Mouse (Mus musculus) G1E (cell line): Measurements from ENCODE around the gene Vwa5b2. TPM values are rescaled to one million over a fixed set of nuclear protein-coding genes. Genes with fewer than 3 reads are reported as not detected.
A peak's percentile ranks its signal among the peaks of the same experiment; 100 is the strongest.

ENCODE experiments used
- ATAC-seq: 2 replicates; pipeline ENCODE4 v1.8.0; 2016; ENCODE audit warnings: mild to moderate bottlenecking; ENCODE audit not compliant: insufficient number of reproducible peaks, poor library complexity, low FRiP score, severe bottlenecking; ENCODE audit errors: extremely low read depth
- DNase-seq: peaks from one replicate; pipeline ENCODE4 v3.0.0; 2012; ENCODE audit warnings: low spot score
- H3K27me3 ChIP-seq: 2 replicates; pipeline ENCODE4 v1.6.1; 2012; ENCODE audit warnings: mild to moderate bottlenecking, low read length, inconsistent platforms; ENCODE audit not compliant: insufficient read depth
- H3K36me3 ChIP-seq: replicated peaks from 2 replicates; pipeline ENCODE3; 2012; ENCODE audit warnings: mild to moderate bottlenecking, inconsistent platforms
- H3K4me1 ChIP-seq: 2 replicates; pipeline ENCODE4 v1.6.1; 2012; ENCODE audit warnings: low read depth, low read length, inconsistent platforms, mixed read lengths; ENCODE audit not compliant: insufficient read depth
- H3K4me3 ChIP-seq: 2 replicates; pipeline ENCODE4 v1.5.1; 2012; ENCODE audit warnings: low read depth, mild to moderate bottlenecking, inconsistent platforms, low read length, moderate library complexity, mixed read lengths
- H3K9me3 ChIP-seq: replicated peaks from 2 replicates; pipeline ENCODE4 v1.6.1; 2012; ENCODE audit warnings: inconsistent platforms
- CTCF ChIP-seq: IDR thresholded peaks from 2 replicates; pipeline ENCODE4 v1.5.1; 2012; ENCODE audit warnings: low read depth, low read length, inconsistent platforms, mixed read lengths
- GATA1 ChIP-seq: IDR thresholded peaks from 2 replicates; pipeline ENCODE4 v1.6.1; 2012; ENCODE audit warnings: borderline replicate concordance, low read length, inconsistent platforms, mixed read lengths
- GATA2 ChIP-seq: IDR thresholded peaks from 2 replicates; pipeline ENCODE4 v1.6.1; 2012; ENCODE audit warnings: low read depth, low read length, inconsistent platforms, borderline replicate concordance
- POLR2AphosphoS5 ChIP-seq: IDR thresholded peaks from 2 replicates; pipeline ENCODE4 v1.6.1; 2012; ENCODE audit warnings: low read depth, low read length, inconsistent platforms; ENCODE audit not compliant: insufficient replicate concordance
- TAL1 ChIP-seq: conservative IDR thresholded peaks from 2 replicates; pipeline ENCODE4 v1.6.1; 2012; ENCODE audit warnings: low read depth, low read length, inconsistent platforms, mixed read lengths
- polyA plus RNA-seq: library from polyadenylated mRNA; stranded (reverse); fragments of >175 nt; gene quantifications from 2 replicates; pipeline ENCODE4 v1.2.3, GENCODE M21; 2012
- total RNA-seq, 2 experiments: library from RNA; stranded (forward) in 1 of 2; stranded (reverse) in 1 of 2; fragments of 200-1000 nt in 1 of 2; fragments of >200 nt in 1 of 2; fragmentation: Nextera tagmentation in 1 of 2; gene quantifications; 2 replicates each; pipeline ENCODE4 v1.2.3; 2014 to 2017

Vwa5b2 gene
- total and polyA plus RNA-seq, 3 experiments, result 0.02 TPM; not detected in 2

DNA sequence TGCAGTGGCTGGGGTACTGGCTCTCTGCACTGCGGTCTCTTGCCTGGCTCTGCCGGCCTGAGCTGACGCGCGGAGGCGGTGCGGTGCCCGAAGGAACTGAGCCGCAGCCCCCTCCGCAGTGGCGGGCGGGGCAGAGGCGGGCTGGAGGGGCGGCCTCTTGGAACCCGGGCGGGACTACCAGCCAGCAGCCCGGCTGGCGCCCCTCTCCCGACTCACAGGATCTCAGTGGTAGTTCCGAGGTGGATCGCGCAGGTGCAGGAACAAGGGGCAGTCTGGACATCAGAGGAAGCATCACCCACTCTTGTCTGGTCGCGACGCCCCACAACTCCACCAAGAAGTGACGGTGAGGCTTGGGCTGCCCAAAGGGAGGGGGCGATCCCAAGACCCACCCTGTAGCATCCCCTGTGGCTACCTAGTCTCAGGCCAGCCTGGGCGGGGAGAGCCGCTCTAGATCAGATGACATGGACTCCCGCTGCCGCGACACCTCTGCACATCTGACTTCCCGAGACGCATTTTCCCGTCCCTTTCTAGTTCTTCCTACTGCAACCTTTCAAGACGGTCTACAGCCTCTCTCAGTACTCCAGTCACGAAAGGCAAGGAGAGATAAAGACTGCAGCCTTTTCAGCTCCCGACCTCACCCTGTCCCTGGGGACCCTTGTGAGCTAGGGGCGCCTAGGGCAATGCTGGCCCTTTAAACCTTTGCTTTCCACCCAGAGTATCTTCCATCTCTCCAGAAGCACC, 838 bp downstream of the Vwa5b2 start:
- no peak for ATAC-seq
- Histone ChIP-seq H3K36me3 (no peaks in the 10 kb centered on the region), H3K27me3 (peaks cover 40% of the 10 kb centered on the region), H3K4me1 (peaks cover 55% of the 10 kb centered on the region), H3K9me3 (peaks cover 8% of the 10 kb centered on the region), H3K4me3 (peak overlapping the region; percentile 71)
- TF ChIP-seq POLR2AphosphoS5, result no peak
- no peak for TF ChIP-seq TAL1
- TF ChIP-seq GATA1, result no peak
- TF ChIP-seq CTCF, result no peak
- no peak for TF ChIP-seq GATA2
- DNase-seq, result no peak

- ATAC-seq (no peak), DNase-seq (no peak)
- TF ChIP-seq GATA1 (no peak), CTCF (no peak), GATA2 (no peak), POLR2AphosphoS5 (no peak), TAL1 (no peak)
- Histone ChIP-seq H3K27me3 (peaks cover 40% of the 10 kb centered on the region), H3K9me3 (peaks cover 8% of the 10 kb centered on the region), H3K36me3 (no peaks in the 10 kb centered on the region), H3K4me1 (peaks cover 60% of the 10 kb centered on the region), H3K4me3 (peak overlapping the region; percentile 71; the same call in 1 of the 2 replicates)
Observed at GRCm38 (mm10) chr16:20590680-20591038, 1.4 kb downstream of the Vwa5b2 start.

DNA sequence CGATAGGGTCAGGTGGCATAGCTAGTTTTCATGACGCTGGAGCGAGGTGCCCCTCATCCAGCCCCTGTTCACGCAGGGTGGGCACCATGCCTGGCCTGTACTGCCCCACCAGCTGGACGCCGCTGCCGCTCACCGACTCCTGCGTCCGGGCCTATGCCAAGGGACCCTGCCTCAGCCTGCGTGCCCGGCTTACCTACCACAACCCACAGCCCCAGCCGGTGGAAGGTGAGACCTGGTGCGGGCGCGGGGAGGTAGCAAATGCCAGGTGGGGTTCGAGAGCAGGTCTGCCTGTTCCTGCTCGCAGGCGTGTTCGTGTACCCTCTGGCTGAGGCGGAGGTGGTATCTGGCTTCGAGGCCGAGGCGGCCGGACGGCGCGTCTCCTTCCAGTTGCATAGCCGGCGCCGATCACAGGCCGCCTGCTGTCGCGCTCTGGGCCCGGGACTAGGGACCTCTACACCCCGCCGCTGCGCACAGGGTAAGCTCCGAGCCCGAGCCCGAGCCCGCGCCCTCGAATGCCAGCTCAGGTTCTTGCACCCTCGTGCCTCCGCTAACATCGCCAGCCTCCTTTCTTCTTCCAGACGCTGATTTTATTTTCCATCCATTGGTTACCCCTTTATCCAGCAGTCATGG, 1.9 kb downstream of the Vwa5b2 start:
- Histone ChIP-seq H3K27me3 (peaks cover 40% of the 10 kb centered on the region), H3K36me3 (no peaks in the 10 kb centered on the region), H3K4me1 (peaks cover 66% of the 10 kb centered on the region), H3K9me3 (peaks cover 8% of the 10 kb centered on the region), H3K4me3 (peak overlapping the region; percentile 57; the same call in 1 of the 2 replicates)
- TF ChIP-seq CTCF (no peak), GATA2 (no peak), GATA1 (no peak), POLR2AphosphoS5 (no peak), TAL1 (no peak)
- ATAC-seq (no peak), DNase-seq (no peak)

DNA sequence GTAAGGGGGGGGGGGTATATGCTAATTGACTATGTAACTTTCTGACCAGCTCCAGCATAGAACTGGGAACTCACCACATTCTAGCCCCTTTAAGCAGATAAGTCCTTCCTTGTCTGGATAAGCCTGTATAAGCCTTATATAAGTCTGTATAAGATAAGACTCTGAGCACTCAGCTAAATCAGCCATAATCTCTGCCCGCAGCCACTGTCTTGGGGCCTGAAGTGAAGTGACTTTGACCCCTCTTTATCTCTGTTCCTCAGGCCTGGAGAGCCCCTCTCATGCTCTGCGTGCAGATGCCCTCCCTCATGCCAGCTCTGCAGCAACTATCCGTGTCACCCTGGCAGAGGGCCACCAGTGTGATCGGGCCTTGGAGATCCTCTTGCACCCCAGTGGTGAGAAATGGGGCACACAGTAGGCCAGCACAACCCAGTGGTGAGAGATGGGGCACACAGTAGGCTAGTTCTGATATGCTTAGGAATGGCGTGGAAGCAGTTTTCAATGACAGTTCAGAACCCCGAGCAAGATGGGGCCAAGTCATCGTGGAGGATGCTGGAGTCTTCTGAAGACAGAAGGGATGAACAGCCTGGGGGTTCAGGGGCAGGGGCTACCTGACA, 5.9 kb downstream of the Vwa5b2 start:
- H3K9me3 ChIP-seq, result peaks cover 8% of the 10 kb centered on the region

GRCm38 (mm10) chr16:20595737-20596136, 6.5 kb downstream of the Vwa5b2 start:
- Histone ChIP-seq H3K4me3 (peak overlapping the region; percentile 63; the same call in 1 of the 2 replicates), H3K36me3 (no peaks in the 10 kb centered on the region), H3K27me3 (peaks cover 20% of the 10 kb centered on the region), H3K4me1 (peaks cover 66% of the 10 kb centered on the region), H3K9me3 (peaks cover 8% of the 10 kb centered on the region)
- ATAC-seq, result no peak
- no peak for DNase-seq
- TF ChIP-seq CTCF (no peak), GATA1 (no peak), GATA2 (no peak), POLR2AphosphoS5 (no peak), TAL1 (no peak)

More for the DNA sequence above, 5.9 kb downstream of the Vwa5b2 start:
- Histone ChIP-seq H3K36me3 (no peaks in the 10 kb centered on the region), H3K27me3 (peaks cover 23% of the 10 kb centered on the region), H3K4me3 (peak overlapping the region; percentile 63; the same call in 1 of the 2 replicates), H3K4me1 (peaks cover 72% of the 10 kb centered on the region)
- peak; percentile 91 for ATAC-seq
- TF ChIP-seq CTCF (no peak), TAL1 (peak; percentile 97)
- DNase-seq, result peak; percentile 64

GRCm38 (mm10) chr16:20596687-20597441, 7.6 kb downstream of the Vwa5b2 start:
- no peaks in the 10 kb centered on the region for H3K9me3 ChIP-seq
- TF ChIP-seq GATA2, result no peak
- no peak for TF ChIP-seq POLR2AphosphoS5
- no peaks in the 10 kb centered on the region for H3K36me3 ChIP-seq
- H3K27me3 ChIP-seq, result peaks cover 13% of the 10 kb centered on the region
- DNase-seq (no peak), ATAC-seq (no peak)
- peaks cover 55% of the 10 kb centered on the region for H3K4me1 ChIP-seq
- H3K4me3 ChIP-seq, result no peak overlapping the region; the same call in 1 of the 2 replicates
